Mouse (Mus musculus): ENCODE measurements around the gene Adad2.

The Adad2 gene

DNA sequence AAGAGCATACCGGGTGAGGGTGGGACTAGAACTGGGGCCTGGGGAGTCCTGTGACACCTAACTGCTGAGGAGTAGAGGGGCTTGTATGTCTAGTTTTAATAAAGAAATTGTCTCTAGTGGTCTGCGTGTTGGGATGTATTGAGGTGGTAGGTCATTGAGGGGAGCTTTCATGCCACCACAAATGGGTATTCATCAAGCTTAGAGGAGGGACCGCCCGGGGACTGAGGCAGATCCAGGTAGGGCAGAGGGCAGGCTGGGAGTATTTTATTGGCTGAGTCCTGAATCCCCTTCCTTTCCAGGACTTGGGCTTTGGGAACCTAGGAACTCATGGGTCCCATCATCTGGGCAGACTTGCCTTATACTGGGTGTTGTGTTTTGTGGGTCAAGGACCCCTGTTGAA, 4.3 kb downstream of the Adad2 start:
- no peak for DNase-seq (ENCODE audit: low read depth)

DNA sequence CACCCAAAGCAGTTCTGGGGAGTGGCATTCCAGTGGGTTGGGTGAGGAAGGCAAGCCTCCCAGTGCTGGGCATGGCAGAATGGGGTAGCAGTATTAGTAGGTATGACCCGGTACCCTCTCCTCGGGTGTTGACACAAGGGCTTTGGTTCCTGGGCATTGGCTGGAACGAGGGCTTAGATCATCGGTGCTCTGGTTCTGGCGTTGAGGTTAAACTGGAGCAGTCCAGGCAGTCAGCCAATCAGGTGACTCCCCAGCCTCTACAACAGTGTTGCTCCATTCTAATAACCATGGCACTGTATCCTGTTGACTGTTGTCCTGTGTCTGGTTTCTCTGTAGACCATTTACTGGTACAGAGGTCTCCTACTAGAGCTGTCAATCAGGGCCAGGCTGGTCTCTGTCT, 5.0 kb downstream of the Adad2 start:
- no peak for DNase-seq (ENCODE audit: low read depth)

DNA sequence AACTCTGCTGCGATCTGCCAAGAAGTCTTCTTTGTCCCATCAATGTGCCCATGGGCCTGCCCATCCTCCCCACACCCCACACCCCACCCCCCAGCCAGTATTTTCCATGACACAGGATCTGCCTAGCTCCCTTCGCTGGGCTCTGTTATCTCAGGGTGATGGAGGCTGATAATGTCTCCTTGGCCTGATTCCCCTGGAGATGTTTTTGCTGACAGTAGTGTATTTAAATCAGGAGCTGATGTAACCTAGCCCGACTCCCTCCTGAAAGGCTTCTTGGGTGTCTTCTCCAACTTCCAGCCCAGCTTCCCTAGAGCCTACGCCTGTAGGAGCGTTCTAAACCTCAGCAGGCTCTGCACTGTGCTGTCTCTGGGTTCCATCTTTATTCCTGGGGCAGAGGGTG, 6.3 kb downstream of the Adad2 start:
- DNase-seq (ENCODE audit: low read depth) = no peak

DNA sequence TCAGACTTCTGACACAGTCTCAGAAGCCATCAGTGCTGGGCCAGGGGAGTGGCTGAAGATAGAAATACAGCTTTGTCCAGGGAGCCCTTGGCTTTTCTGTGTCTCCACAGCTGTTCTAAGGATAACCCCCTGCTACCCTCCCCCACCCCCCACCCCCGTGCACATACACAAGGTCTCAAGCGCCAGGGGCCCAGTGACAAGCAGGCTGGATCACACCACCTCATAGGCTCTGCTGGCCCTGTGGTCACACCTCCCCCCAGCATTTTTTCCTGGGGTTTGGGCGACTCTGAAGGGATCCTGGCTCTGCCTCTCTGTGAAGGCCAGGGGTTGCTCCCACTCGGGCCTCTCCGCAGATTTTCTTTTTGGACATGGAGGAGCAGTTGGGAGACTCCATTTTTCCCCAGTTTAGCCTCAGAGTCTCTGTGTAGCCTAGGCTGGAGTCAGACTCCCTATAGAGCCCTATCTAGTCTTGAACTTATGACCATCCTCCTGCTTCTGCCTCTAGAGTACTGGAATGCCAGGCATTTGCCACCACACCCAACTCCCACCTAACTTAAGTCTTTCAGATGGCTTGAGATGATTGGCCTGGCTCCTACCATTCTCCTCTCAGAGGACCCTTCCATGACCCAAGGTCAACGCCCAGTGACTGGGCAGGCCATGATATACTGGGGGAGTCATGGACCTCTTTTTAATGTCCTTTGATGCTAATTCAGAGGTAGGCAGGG, 7.7 kb downstream of the Adad2 start:
- no peak for DNase-seq (ENCODE audit: low read depth)

DNA sequence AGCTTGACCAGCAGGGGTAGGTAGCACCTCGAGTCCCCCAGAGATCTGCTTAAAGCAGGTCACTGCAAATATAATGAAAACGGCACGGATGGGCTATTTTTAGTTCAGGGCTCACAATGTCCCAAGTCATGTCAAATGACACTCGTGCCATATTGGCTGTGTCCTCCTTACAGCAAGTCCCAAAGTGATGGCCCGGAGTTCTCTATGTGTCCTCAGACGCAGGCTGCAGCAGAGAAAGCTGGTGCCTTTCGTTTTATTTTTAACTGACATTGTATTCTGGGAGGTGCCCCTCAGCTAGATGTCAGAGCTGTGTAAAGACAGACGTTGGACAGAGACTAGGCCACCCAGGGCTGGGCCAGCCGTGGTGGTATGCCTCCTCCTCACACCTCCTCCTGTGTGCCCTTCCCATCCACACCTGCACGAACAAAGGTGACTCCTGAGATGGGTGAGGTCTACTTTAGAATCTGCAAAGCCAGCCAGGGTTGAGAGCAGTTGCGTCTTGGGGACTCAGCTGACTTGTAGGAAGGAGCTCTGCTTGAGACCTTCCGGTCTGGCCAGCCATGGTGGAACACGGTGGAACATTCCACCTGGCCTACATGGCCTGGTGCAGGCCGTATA, 8.4 kb downstream of the Adad2 start:
- no peak for DNase-seq (ENCODE audit: low read depth)

DNA sequence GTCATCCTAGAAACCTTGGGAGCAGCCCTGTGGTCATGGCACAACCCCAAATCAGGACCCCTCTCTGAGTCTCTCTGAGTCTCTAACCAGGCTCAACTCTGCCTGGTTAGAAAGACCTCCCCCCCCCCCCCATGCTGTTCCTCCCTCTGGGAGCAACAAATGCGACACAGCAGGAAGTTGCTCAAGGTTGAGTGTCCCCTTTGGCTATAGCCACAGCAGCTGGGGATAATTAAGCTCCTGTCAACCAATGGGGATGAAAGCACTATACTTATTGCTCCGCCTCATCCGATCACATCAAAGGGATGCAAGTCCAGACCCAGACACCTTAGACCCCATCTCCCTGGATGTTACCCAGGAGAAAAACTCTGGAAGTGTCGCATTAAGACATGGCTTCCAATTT, 10.0 kb downstream of the Adad2 start:
- DNase-seq (ENCODE audit: low read depth) = no peak

DNA sequence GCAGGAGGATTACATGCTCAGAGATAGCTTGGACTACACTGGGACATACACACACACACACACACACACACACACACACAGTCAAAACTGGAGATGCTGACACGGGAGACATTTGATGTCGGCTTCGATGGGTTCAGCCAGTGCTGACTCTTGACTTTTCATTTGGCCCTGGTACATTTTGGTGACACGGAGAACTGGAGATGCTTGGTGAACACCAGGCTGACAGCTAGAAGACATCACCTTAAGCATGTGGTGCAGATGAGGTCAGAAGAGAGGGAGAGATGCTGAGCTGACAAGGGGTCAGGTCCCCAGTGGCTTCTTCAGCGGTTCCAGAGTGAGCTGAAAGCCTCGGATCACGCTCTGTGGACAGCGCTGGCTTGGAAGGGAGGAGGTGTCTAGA, 10.5 kb downstream of the Adad2 start:
- DNase-seq (ENCODE audit: low read depth) = no peak

DNA sequence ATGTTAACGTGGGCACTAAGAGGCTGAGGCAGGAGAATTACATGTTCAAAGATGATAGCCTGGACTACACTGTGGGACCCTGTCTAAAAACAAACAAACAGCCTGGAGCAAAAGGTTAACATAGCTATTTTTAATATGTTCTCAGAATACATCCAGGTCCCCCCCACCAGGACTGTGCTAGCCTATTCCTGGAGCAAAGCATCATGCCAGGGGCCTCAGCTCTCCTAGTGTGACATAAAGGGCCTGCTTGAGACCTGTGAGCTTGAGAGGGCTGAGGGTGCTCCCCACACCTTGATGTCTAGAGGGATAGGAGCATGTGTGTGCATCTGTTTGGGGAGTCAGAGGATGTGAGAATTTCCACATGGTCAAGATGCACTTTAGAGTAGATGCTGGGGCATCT, 11.2 kb downstream of the Adad2 start:
- DNase-seq (ENCODE audit: low read depth) = no peak

DNA sequence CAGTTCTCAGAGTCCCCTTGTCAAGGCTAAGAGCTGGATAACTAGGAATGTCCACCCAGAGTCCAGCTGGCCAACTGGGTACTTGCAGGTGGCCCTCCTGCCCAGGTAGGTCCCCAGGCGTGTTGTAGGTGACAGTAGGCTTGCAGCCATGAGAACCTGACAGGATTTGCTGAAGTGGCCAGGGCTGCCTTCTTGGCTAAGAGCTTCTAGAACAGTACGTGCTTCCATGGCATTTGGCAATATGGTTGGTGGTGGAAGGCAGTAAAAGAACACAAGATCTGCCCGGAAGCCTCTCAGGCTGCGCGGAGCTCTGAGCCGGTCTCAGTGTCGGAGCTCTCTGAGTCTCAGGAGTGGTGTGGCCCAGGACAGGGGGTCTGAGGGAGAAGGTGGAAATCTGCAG, 12.4 kb downstream of the Adad2 start:
- DNase-seq (ENCODE audit: low read depth) = no peak

DNA sequence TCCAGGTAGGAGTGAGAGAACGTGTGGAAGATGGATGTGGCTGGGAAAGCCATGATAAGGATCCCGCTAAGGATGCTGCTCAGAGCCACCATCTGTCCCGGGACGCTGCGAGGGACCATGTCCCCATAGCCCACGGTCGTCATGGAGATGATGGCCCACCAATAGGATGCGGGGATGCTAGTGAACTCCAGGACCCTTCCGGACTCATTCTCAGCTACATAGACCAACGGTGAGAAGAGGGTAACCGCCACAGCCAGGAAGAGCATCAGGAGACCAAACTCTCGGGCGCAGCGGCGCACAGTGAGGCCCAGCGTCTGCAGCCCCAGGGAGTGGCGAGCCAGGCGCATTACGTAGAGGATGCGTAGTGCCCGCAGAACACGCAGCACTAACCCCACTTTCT, 13.2 kb downstream of the Adad2 start:
- no peak for DNase-seq (ENCODE audit: low read depth)

DNA sequence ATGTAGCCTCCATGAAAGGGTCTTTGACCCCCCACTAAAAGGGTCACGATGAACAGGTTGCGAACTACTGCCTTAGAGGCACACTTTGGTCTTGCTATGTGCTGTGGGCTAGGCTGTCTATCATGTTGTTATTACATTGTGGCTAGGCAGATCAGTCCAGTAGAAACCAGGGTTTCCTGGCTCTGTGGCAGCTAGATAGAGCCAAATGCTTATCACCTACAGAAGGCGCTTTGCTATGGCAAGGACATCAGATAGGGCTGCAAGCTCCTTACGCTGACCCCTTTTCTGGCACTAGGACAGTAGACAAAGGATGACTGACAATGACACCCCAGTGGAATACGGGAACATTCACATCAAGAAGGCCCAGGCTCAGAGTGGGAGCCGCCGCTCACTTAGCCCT, 14.7 kb downstream of the Adad2 start:
- no peak for DNase-seq (ENCODE audit: low read depth)

DNA sequence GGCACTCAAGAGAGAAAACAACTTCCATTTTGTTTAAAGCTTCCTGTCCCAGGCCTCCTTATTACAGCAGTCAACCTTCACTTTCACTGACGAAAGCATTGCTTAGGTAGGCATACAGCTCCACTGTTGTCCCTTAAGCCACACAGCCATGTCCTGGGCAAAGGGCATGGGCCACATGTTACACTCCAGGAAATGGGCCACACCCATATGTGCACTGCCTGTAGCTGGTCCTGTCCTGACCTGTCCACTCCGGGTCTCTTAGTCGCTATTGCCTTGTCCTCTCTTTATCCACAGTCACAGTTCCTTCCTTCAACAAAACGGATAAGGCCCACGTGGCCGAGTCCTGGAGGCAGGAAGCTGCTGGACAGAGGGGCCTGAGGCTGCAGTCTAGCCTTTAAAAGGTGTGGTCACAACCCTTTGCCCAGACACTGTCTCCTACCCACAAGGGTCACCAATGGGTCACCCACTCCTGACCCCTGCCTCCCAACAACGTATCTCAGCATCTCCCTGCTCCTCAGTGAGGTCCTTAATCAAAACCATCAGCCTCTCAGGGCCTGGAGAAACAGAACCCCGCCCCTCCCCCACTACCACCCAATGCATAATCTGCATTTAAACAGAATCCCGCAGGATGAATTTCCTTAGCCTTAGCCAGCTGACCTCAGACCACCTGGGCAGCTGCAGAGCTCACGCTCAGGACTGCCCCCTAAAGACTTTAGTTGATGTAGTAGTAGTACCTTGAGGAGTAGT, 15.2 kb downstream of the Adad2 start:
- DNase-seq (ENCODE audit: low read depth) = no peak

DNA sequence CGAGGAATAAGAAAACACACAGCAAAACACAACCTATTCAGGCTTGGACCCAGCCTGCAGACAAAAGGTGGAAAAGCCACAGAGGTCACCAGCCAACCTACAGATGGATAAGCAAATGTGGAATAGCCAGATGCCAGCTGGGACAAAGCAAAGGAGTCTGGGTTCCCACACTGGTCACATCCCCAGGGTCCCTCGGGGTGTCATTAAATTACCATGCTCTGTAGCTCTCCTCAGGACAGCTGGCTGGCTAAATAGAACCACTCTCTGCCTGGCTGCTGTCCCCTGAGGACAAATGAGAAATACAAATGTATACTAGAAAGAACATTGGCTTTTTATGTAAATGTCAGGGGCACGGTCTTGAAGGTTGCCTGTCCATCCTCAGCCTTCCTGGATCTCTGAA, 18.3 kb downstream of the Adad2 start:
- DNase-seq (ENCODE audit: low read depth) = no peak

DNA sequence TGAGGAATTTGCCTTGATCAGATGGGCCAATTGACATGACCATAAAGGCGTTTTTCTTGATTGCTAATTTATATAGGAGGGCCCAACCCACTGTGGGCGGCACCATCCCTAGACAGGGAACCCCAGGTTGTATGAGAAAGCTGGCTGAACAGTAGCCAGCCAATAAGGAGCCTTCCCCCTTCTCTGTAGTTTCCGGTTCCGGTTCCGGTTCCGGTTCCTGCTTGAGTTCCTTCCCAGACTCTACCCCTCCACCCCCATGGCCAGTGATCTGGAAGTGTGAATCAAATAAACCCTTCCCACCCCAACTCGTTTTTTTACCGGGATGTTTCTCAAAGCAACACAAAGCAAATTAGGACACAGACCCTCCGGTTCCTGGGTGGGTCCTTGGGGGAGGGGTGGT, 19.7 kb downstream of the Adad2 start:
- no peak for DNase-seq (ENCODE audit: low read depth)

DNA sequence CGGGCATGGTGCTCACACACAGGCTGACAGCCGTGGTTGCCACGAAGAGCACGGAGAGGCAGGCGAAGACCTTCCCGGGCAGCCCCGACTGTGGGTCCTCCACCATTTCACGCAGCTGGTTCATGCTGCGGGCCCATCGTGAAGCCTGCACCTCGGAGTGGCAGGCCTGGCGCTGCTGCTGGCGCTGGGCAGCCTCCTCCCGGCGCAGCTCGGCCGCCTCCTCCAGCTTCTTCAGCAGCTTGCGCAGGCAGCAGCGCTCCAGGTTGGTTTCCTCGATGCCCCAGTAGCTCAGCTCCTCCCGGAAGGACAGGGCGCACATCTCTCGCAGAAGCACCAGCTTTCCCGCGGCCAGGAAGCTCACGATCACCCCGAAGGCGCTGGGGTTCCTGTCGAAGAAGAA, 20.4 kb downstream of the Adad2 start:
- DNase-seq (ENCODE audit: low read depth) = no peak

DNA sequence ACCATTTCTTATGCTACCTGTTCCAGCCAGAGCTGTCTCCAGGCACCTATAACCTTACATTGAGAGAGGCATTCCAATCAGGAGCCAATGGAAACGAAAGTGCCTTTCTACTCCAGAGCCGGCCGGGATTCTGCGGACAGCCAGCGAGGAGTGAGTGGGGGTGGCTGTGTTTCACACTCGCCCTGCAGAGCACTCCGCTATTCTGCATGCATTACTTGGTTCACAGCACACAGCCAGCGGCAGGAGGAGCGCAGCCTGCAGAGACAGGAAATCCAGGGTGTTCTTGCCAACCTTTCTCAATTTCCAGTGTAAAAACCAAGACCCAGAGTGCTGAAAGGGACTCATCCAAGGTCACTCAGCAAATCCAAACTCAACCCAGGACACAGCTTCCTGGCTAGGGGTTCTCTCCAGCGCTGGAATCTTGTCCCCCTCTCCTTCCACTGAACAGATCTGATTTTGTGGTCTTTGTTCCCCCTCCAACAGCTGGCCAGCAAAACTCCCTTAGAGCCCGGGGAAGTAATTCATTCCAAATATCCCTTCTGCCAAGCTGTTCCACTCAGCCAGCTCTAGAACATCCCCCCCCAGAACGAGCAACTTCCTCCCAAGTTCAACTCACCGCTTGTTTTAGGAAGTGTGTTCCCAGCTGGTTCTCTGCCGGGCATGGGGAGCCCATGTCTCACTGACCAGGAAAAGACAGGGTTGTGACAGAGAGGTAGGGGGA, 22.2 kb downstream of the Adad2 start:
- DNase-seq (ENCODE audit: low read depth) = no peak

DNA sequence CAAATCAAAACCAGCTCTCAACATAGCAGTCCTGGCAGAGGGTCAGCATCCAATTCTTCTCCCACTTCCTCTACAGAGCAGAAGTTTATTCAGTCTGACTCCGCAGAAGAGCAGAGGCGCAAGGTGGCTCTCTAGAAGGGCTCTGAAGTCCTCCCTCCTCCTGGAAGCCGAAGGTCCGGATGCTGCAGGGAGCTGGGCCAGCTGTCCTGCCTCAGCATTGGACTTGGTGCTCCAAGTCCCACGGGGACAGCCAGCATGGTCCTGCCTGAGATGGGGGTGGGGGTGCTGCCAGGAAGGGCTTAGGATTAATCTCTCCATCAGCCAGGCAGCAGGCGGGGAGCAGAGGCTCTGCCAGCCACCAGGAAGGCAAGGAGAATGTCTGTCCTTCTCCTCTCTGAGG, 22.8 kb downstream of the Adad2 start, which contains the start of gene Kcng4:
Kcng4 (minus strand) TSS at position 303 of the 400 bp plus-strand sequence.
- DNase-seq (ENCODE audit: low read depth) = no peak

DNA sequence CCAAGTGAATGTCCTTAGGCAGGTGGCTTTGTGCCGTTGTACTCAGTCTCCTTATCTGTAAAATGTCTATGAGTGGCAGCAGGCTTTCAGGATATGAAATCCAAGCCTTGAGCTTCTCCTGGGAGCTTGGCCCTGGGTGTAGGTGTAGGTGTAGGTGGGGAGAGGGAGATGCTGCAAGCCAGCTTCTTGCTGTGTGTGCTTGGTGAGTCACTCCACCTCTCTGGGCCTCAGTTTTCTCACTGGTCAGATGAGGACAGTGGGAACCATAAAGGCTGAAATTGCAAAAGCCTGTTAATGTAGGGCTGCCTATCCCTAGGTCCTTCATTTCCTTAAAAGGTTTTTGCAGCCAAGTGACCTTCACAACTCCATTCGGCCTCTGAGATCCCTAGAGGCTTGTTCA, 23.4 kb downstream of the Adad2 start:
- DNase-seq (ENCODE audit: low read depth) = no peak

DNA sequence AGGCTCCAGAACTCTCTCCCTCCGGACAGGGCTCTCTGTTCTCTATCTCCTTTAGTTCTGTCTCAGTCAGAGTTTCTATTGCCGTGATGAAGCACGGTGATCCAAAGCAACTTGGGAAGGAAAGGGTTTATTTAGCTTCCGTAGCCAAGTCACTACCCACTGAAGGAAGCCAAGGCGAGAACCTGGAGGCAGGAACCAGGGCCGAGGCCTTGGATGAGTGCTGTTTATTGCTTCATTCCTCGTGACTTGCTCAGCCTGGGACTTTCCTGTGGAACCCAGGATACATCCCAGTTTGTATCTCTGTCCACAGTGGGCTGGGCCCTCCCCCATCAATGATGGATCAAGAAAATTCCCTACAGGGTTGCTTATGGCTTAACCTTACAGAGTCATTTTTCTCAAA, 24.2 kb downstream of the Adad2 start:
- no peak for DNase-seq (ENCODE audit: low read depth)

DNA sequence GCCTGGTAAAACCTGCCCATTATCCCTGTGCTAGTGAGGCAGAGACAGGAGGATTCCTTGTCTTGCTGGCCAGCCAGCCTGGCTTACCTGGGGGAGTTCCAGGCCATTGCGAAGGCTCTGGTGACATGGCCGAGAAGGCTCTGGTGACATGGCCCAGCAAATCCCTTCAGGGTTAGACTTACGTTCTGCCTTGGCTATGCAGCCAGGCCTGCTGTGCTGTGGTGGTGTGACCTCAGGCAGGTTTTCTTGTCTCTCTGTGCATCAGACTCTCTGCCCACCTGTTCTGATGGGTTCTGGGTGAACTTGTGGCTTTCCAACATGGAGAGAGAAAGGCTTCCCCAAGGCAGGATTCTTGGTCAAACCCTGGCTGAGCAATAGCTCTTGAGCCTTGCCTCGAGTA, 24.8 kb downstream of the Adad2 start:
- no peak for DNase-seq (ENCODE audit: low read depth)

DNA sequence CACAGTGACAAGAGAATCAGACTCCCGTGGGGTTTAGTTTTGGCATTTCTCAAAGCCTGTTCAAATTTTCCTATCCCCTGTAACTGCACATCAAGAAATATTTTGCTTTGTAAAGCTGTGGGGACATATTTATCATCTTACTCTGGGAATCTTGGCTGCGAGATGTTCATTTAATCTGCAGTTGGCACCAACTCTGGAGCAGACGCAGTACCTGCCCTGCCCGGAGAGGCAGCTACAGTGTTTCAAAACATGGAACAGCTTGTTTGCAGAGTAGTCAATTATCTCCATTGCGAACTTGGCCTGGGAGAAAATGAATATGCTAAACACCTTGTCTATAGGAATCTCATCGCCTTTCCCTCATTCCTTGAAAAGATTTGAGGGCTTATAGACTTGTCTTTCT, 25.7 kb downstream of the Adad2 start:
- no peak for DNase-seq (ENCODE audit: low read depth)

DNA sequence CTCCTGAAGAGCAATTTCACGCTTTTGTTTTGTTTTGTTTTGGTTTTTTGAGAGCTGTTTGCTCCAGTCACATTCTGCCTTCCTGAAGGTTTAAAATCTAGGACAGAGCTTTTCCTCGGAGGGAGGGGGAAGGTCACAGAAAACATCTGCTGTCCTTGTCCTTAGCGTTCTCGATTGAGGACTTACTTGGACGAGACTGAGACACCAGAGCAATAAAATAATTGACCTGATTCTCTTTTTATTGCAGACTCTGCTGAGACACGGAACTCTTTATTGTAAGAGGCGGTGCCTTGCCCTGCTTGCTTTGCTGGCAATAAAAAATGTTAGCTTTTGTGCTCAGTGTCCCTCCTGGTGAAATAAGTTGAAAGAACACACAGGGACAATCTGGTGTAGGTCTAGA, 27.3 kb downstream of the Adad2 start:
- DNase-seq (ENCODE audit: low read depth) = no peak

DNA sequence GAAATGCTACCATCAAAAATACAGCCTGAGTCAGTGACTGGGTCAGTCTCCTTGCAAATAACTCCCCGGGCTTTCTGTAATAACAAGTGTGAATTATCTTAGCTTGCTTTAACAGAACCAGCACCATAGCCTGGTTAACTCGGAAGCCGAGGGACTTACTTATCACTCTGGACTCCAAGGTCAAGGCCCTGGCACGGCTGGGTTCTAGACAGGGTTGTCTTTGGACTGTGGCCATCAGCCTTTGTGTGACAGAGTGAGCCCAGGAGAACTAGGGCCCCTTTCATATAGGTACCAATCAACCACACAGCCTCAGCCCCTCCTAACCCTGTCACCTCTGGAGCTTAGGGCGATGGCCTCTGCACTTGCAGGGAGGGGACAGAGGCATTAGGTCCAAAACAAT, 28.5 kb downstream of the Adad2 start:
- no peak for DNase-seq (ENCODE audit: low read depth)
